In genomic region chr11:69412548-69412947, GRCm38 (mm10) we compare ENCODE assay signal across 8 mouse cellular contexts. TPM values are rescaled to one million over a fixed set of nuclear protein-coding genes. Genes with fewer than 3 reads are reported as not detected.
DNase-seq lines count a peak whose midpoint lies in the region; ATAC-seq and TF ChIP-seq lines count a peak whose summit lies in the region.

No protein-coding gene starts in this region.

- WGBS in heart, embryonic 10.5 days, result 57% methylated on average over 7 of the region's 7 CpGs
- 55% methylated on average over 7 of the region's 7 CpGs for WGBS in forebrain, embryonic 15.5 days
- WGBS in liver, embryonic 15.5 days (ENCODE audit: insufficient replicate concordance), result 72% methylated on average over 7 of the region's 7 CpGs

- H3K4me2 ChIP-seq in CH12.LX (ENCODE audit: insufficient read depth, low read depth, poor library complexity, severe bottlenecking), result peak overlapping the region; percentile 80; the same call in 1 of the 2 replicates
- peak overlapping the region; percentile 93 for H3K4me2 ChIP-seq in forebrain, embryonic 15.5 days (replicated peaks)
- peak overlapping the region; percentile 100 for H3K4me2 ChIP-seq in liver, embryonic 15.5 days

- H3K27ac ChIP-seq in heart, embryonic 10.5 days, result peak overlapping the region; percentile 98
- H3K27ac ChIP-seq in CH12.LX (ENCODE audit: insufficient read depth, low read depth), result peak overlapping the region; percentile 92
- H3K27ac ChIP-seq in forebrain, embryonic 15.5 days (replicated peaks), result peak overlapping the region; percentile 99
- peak overlapping the region; percentile 92; the same call in 1 of the 2 replicates for H3K27ac ChIP-seq in liver, embryonic 15.5 days (replicated peaks)

- peak overlapping the region; percentile 86 for H3K4me3 ChIP-seq in heart, embryonic 10.5 days
- H3K4me3 ChIP-seq in CH12.LX (replicated peaks in 1 of 3; ENCODE audit: low read depth in 2 of 3, low read length in 2 of 3, poor library complexity in 1 of 3), result no peak overlapping the region
- H3K4me3 ChIP-seq in forebrain, embryonic 15.5 days, result peak overlapping the region; percentile 79
- H3K4me3 ChIP-seq in liver, embryonic 15.5 days (replicated peaks), result peak overlapping the region; percentile 69; the same call in 1 of the 2 replicates

- no peak for DNase-seq in heart, embryonic 10.5 days (ENCODE audit: low spot score)
- DNase-seq in heart, postnatal 4 days, result no peak
- no peak for DNase-seq in CH12.LX (ENCODE audit: extremely low read depth)
- DNase-seq in adrenal gland, adult 8-10 months, result no peak
- no peak for DNase-seq in MN1 (ENCODE audit: low spot score)

- no peak for TF ChIP-seq EP300 in CH12.LX (IDR thresholded peaks at IDR 0.05; ENCODE audit: low read length)

- no peak for TF ChIP-seq RAD21 in CH12.LX (IDR thresholded peaks at IDR 0.05; ENCODE audit: low read depth, low read length)

- peaks cover 85% of the 10 kb centered on the region for H3K4me1 ChIP-seq in heart, embryonic 10.5 days
- peaks cover 42 to 66% of the 10 kb centered on the region in 2 experiments for H3K4me1 ChIP-seq in CH12.LX (ENCODE audit: control insufficient read depth in 1 of 2, insufficient read depth in 2 of 2)
- H3K4me1 ChIP-seq in forebrain, embryonic 15.5 days, result peaks cover 69% of the 10 kb centered on the region
- H3K4me1 ChIP-seq in liver, embryonic 15.5 days (replicated peaks), result peaks cover 95% of the 10 kb centered on the region

- no peaks in the 10 kb centered on the region for H3K9me3 ChIP-seq in heart, embryonic 10.5 days
- no peaks in the 10 kb centered on the region for H3K9me3 ChIP-seq in CH12.LX (replicated peaks; ENCODE audit: low read length)
- H3K9me3 ChIP-seq in forebrain, embryonic 15.5 days, result no peaks in the 10 kb centered on the region
- H3K9me3 ChIP-seq in liver, embryonic 15.5 days (replicated peaks), result no peaks in the 10 kb centered on the region

- H3K36me3 ChIP-seq in heart, embryonic 10.5 days, result peaks cover 23% of the 10 kb centered on the region
- H3K36me3 ChIP-seq in CH12.LX (replicated peaks in 1 of 2; ENCODE audit: control insufficient read depth in 1 of 2, insufficient read depth in 1 of 2, low read length in 1 of 2), result peaks cover 0 to 5% of the 10 kb centered on the region in 2 experiments
- peaks cover 11% of the 10 kb centered on the region; the same call in 1 of the 2 replicates for H3K36me3 ChIP-seq in forebrain, embryonic 15.5 days
- peaks cover 6% of the 10 kb centered on the region; the same call in 1 of the 2 replicates for H3K36me3 ChIP-seq in liver, embryonic 15.5 days (replicated peaks)

- H3K79me2 ChIP-seq in CH12.LX (replicated peaks; ENCODE audit: control insufficient read depth, extremely low read depth, insufficient read depth, poor library complexity, severe bottlenecking), result peaks cover 7% of the 10 kb centered on the region; the same call in 1 of the 2 replicates

- no peaks in the 10 kb centered on the region for H3K27me3 ChIP-seq in heart, embryonic 10.5 days (ENCODE audit: insufficient read depth, poor library complexity, severe bottlenecking)
- peaks cover 16% of the 10 kb centered on the region for H3K27me3 ChIP-seq in CH12.LX (replicated peaks)
- no peaks in the 10 kb centered on the region for H3K27me3 ChIP-seq in forebrain, embryonic 15.5 days
- H3K27me3 ChIP-seq in liver, embryonic 15.5 days, result peaks cover 21% of the 10 kb centered on the region

- H3K9ac ChIP-seq in CH12.LX (ENCODE audit: insufficient read depth, low read depth), result peak overlapping the region; percentile 90
- H3K9ac ChIP-seq in forebrain, embryonic 15.5 days (replicated peaks), result peak overlapping the region; percentile 89
- no peak overlapping the region for H3K9ac ChIP-seq in liver, embryonic 15.5 days

- no peak for TF ChIP-seq CTCF in CH12.LX (conservative IDR thresholded peaks at IDR 0.05 in 1 of 2, IDR thresholded peaks at IDR 0.05 in 1 of 2; ENCODE audit: low read depth in 2 of 2, low read length in 2 of 2)

- ATAC-seq in forebrain, embryonic 15.5 days (replicated peaks), result no peak
- ATAC-seq in liver, embryonic 15.5 days (ENCODE audit: insufficient read depth), result no peak
- no peak for ATAC-seq in erythroid progenitor cell, adult 5-6 weeks (replicated peaks; ENCODE audit: low FRiP score, poor library complexity, severe bottlenecking)

- dilution Hi-C loops in CH12.LX (cut with MboI; ENCODE audit: extremely low pct_ligation_motif_present, extremely low pct_unique_long_range_greater_than_20kb, low sequenced_read_pairs), result no loop called here

- no peak for TF ChIP-seq POLR2A in CH12.LX (IDR thresholded peaks at IDR 0.05; ENCODE audit: low read depth, low read length)

- in situ Hi-C loops in CH12.LX (cut with MboI; ENCODE audit: low pct_ligation_motif_present, low pct_unique_long_range_greater_than_20kb, low sequenced_read_pairs), result no loop called here

TF ChIP-seq in CH12.LX, 34 proteins besides CTCF, POLR2A, EP300 and RAD21 (continues in another document):
- no peak for TF ChIP-seq GABPA (IDR thresholded peaks at IDR 0.05; ENCODE audit: insufficient replicate concordance, low read depth, low read length)
- no peak for TF ChIP-seq ZNF384 (IDR thresholded peaks at IDR 0.05; ENCODE audit: low read depth, low read length)
- no peak for TF ChIP-seq ELF1 (IDR thresholded peaks at IDR 0.05; ENCODE audit: low read depth, low read length)
- TF ChIP-seq ZKSCAN1 (IDR thresholded peaks at IDR 0.05; ENCODE audit: borderline replicate concordance, low read depth, low read length), result no peak

RNA-seq across cellular contexts. Expression of gene Kdm6b, which starts 0.9 kb away (rescaled TPM):
- 20.9 and 26.9 TPM in 2 replicates for polyA plus RNA-seq in heart, embryonic 10.5 days (2016; fragmentation: Nextera tagmentation; extraction: Ambion mirVana)
- 10 to 100 TPM; 48.3 to 49.7 TPM for total RNA-seq in heart, postnatal 4 days (2021)
- 2.9 and 5.7 TPM in 2 replicates for total RNA-seq in CH12.LX (2012; rRNA removed)
- 0.36 and 0.66 TPM in 2 replicates for total RNA-seq in CH12.LX (2014; rRNA removed)
- 6.0 and 7.2 TPM in 2 replicates for polyA plus RNA-seq in CH12.LX (2012; ENCODE audit: insufficient read length, low read depth)
- 56.6 and 58.9 TPM in 2 replicates for polyA plus RNA-seq in forebrain, embryonic 15.5 days (2015; fragmentation: Nextera tagmentation; extraction: Ambion mirVana)
- polyA plus RNA-seq in liver, embryonic 15.5 days (2015; fragmentation: Nextera tagmentation; extraction: Ambion mirVana), result 4.0 TPM in 2 replicates
- total RNA-seq in erythroid progenitor cell, adult 5-6 weeks (2015; ENCODE audit: low replicate concordance), result 6.5 and 11.7 TPM in 2 replicates
- total RNA-seq in erythroid progenitor cell, adult 5-6 weeks (2017; ENCODE audit: low replicate concordance), result 0.64 and 1.2 TPM in 2 replicates
- total RNA-seq in adrenal gland, adult 8-10 months (2022), result 10 to 100 TPM; 20.4 to 44.2 (median 35.1) TPM

RNA-seq across cellular contexts. Expression of gene Tmem88, which starts 14.5 kb away (rescaled TPM):
- polyA plus RNA-seq in heart, embryonic 10.5 days (2016; fragmentation: Nextera tagmentation; extraction: Ambion mirVana), result 38.9 and 52.5 TPM in 2 replicates
- total RNA-seq in heart, postnatal 4 days (2021), result 10 to 100 TPM; 37.1 to 38.3 TPM
- total RNA-seq in CH12.LX (2012; rRNA removed), result 0.25 and 0.38 TPM in 2 replicates
- not detected in 2 replicates for total RNA-seq in CH12.LX (2014; rRNA removed)
- polyA plus RNA-seq in CH12.LX (2012; ENCODE audit: insufficient read length, low read depth), result 0.16 and 0.22 TPM in 2 replicates
- polyA plus RNA-seq in forebrain, embryonic 15.5 days (2015; fragmentation: Nextera tagmentation; extraction: Ambion mirVana), result 5.9 and 6.7 TPM in 2 replicates
- polyA plus RNA-seq in liver, embryonic 15.5 days (2015; fragmentation: Nextera tagmentation; extraction: Ambion mirVana), result 6.6 and 7.1 TPM in 2 replicates
- not detected in 2 replicates for total RNA-seq in erythroid progenitor cell, adult 5-6 weeks (2015; ENCODE audit: low replicate concordance)
- total RNA-seq in erythroid progenitor cell, adult 5-6 weeks (2017; ENCODE audit: low replicate concordance), result not detected in 2 replicates
- total RNA-seq in adrenal gland, adult 8-10 months (2022), result 10 to 100 TPM in 2 of 4 experiments, 1 to 10 TPM in 2; 6.3 to 16.0 (median 10.4) TPM

RNA-seq across cellular contexts. Expression of gene Cyb5d1, which starts 17.1 kb away (rescaled TPM):
- polyA plus RNA-seq in heart, embryonic 10.5 days (2016; fragmentation: Nextera tagmentation; extraction: Ambion mirVana), result 27.4 and 31.8 TPM in 2 replicates
- total RNA-seq in heart, postnatal 4 days (2021), result 10 to 100 TPM; 21.3 to 22.1 TPM
- 28.4 and 37.4 TPM in 2 replicates for total RNA-seq in CH12.LX (2012; rRNA removed)
- total RNA-seq in CH12.LX (2014; rRNA removed), result 27.3 and 29.3 TPM in 2 replicates
- polyA plus RNA-seq in CH12.LX (2012; ENCODE audit: insufficient read length, low read depth), result 29.5 and 33.2 TPM in 2 replicates
- 44.3 and 45.9 TPM in 2 replicates for polyA plus RNA-seq in forebrain, embryonic 15.5 days (2015; fragmentation: Nextera tagmentation; extraction: Ambion mirVana)
- polyA plus RNA-seq in liver, embryonic 15.5 days (2015; fragmentation: Nextera tagmentation; extraction: Ambion mirVana), result 9.6 and 11.0 TPM in 2 replicates
- total RNA-seq in erythroid progenitor cell, adult 5-6 weeks (2015; ENCODE audit: low replicate concordance), result 8.3 and 11.7 TPM in 2 replicates
- 25.7 and 32.5 TPM in 2 replicates for total RNA-seq in erythroid progenitor cell, adult 5-6 weeks (2017; ENCODE audit: low replicate concordance)
- total RNA-seq in adrenal gland, adult 8-10 months (2022), result 10 to 100 TPM; 53.9 to 65.7 (median 60.5) TPM

RNA-seq across cellular contexts. Expression of gene Naa38, which starts 17.3 kb away (rescaled TPM):
- 158 and 165 TPM in 2 replicates for polyA plus RNA-seq in heart, embryonic 10.5 days (2016; fragmentation: Nextera tagmentation; extraction: Ambion mirVana)
- 100 to 1,000 TPM in 1 of 2 experiments, 10 to 100 TPM in 1; 92.3 to 101 TPM for total RNA-seq in heart, postnatal 4 days (2021)
- total RNA-seq in CH12.LX (2012; rRNA removed) (193 and 208 TPM in 2 replicates), CH12.LX (2014; rRNA removed) (161 and 201 TPM in 2 replicates)
- polyA plus RNA-seq in CH12.LX (2012; ENCODE audit: insufficient read length, low read depth), result 137 and 153 TPM in 2 replicates
- polyA plus RNA-seq in forebrain, embryonic 15.5 days (2015; fragmentation: Nextera tagmentation; extraction: Ambion mirVana), result 89.4 and 91.9 TPM in 2 replicates
- polyA plus RNA-seq in liver, embryonic 15.5 days (2015; fragmentation: Nextera tagmentation; extraction: Ambion mirVana), result 77.2 and 88.0 TPM in 2 replicates
- total RNA-seq in erythroid progenitor cell, adult 5-6 weeks (2015; ENCODE audit: low replicate concordance), result 26.8 and 31.7 TPM in 2 replicates
- 21.6 and 21.9 TPM in 2 replicates for total RNA-seq in erythroid progenitor cell, adult 5-6 weeks (2017; ENCODE audit: low replicate concordance)
- 100 to 1,000 TPM; 138 to 160 (median 154) TPM for total RNA-seq in adrenal gland, adult 8-10 months (2022)

RNA-seq across cellular contexts. Expression of gene Chd3, which starts 43.3 kb away (rescaled TPM):
- polyA plus RNA-seq in heart, embryonic 10.5 days (2016; fragmentation: Nextera tagmentation; extraction: Ambion mirVana), result 15.8 and 26.5 TPM in 2 replicates
- 10 to 100 TPM; 75.3 to 76.7 TPM for total RNA-seq in heart, postnatal 4 days (2021)
- total RNA-seq in CH12.LX (2012; rRNA removed) (66.4 and 69.6 TPM in 2 replicates), CH12.LX (2014; rRNA removed) (30.6 and 31.9 TPM in 2 replicates)
- polyA plus RNA-seq in CH12.LX (2012; ENCODE audit: insufficient read length, low read depth), result 87.1 and 92.0 TPM in 2 replicates
- polyA plus RNA-seq in forebrain, embryonic 15.5 days (2015; fragmentation: Nextera tagmentation; extraction: Ambion mirVana), result 127 and 138 TPM in 2 replicates
- 3.4 and 5.8 TPM in 2 replicates for polyA plus RNA-seq in liver, embryonic 15.5 days (2015; fragmentation: Nextera tagmentation; extraction: Ambion mirVana)
- total RNA-seq in erythroid progenitor cell, adult 5-6 weeks (2015; ENCODE audit: low replicate concordance), result 21.0 and 33.2 TPM in 2 replicates
- total RNA-seq in erythroid progenitor cell, adult 5-6 weeks (2017; ENCODE audit: low replicate concordance), result 18.9 and 19.5 TPM in 2 replicates
- total RNA-seq in adrenal gland, adult 8-10 months (2022), result 100 to 1,000 TPM in 2 of 4 experiments, 10 to 100 TPM in 2; 89.8 to 169 (median 115) TPM

Comparison
In these comparisons a context has a peak if more than half of its experiments do, and no peak if none do; other contexts are left out.
1. H3K4me3 ChIP-seq: peak in heart, embryonic 10.5 days (single experiment), forebrain, embryonic 15.5 days (single experiment) and liver, embryonic 15.5 days (single experiment); none in CH12.LX (0 of 3).
2. RNA of gene Tmem88, which starts 14.5 kb away (total RNA-seq): 37.1 to 38.3 TPM in heart, postnatal 4 days and 6.3 to 16.0 TPM in adrenal gland, adult 8-10 months; 0.25 to 0.38 TPM in CH12.LX and not detected in erythroid progenitor cell, adult 5-6 weeks; every median in the first group is over 4 times any median in the second.
3. Peak in every context shown above with its lines, with median percentiles within 50 percentile points of each other: H3K27ac ChIP-seq and H3K4me2 ChIP-seq.